Mouse (Mus musculus) layer of hippocampus, adult 18-20 months (tissue): ENCODE measurements around the gene Zic4. TPM values are rescaled to one million over a fixed set of nuclear protein-coding genes. Genes with fewer than 3 reads are reported as not detected.

Source experiments
- DNase-seq, 2 experiments: peaks; one replicate each; pipeline ENCODE4 v3.0.0; 2022; ENCODE audit warnings: low spot score in 2 of 2
- total RNA-seq, 2 experiments: library from RNA; stranded (reverse); gene quantifications; 2 replicates each; pipeline ENCODE4 v1.2.3; 2021

Gene Zic4
- total RNA-seq, 2 experiments from 2014 or later = 1.4 to 4.1 TPM

DNA sequence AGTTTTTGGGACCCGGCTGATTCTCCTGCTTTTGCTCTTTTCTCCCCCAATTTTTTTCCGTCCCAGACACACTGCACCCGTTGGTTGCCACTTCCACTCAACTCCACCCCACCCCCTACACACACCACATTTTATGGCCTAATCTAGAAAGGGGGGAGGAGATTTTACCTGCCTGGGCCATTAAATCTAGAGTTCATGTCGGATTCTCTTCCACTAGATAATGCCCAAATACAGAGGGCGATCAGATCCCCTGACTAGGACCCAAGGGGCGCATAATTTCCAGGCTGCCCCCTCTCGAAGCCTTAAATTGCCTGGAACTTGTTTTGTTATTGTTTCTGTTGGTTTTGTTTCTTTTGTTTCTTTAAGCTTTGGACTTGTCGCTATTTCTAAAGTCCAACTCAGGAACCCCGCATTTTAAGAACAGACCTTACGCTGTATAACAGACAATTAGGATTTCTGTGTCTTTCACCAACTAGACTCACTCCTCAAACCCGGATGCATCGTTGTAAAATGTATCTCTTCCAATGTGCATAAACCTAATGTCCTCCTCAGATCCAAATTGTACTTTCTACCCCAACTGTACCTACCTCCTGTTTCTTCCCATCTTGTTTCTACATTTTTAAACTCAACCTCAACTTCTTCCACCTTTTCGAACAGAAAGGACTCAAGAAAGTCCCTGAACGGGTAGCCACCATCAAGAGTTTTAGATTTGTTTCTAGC lies 958 bp downstream of the Zic4 start:
- DNase-seq = no peak

DNA sequence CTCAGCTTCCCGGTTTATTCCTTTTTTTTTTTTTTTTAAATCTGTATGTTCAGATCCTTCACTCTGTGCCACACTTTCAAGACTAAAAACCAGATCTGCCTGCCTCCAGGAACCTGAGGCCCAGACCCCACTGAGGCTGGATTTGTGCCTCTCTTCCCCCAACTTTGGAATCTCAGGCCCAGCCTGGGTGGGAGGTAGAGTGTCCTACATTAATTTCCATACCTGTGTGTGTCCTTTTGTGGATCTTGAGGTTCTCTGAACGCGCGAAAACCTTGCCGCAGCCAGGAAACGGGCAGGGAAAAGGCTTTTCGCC lies 1.6 kb downstream of the Zic4 start:
- no peak for DNase-seq

DNA sequence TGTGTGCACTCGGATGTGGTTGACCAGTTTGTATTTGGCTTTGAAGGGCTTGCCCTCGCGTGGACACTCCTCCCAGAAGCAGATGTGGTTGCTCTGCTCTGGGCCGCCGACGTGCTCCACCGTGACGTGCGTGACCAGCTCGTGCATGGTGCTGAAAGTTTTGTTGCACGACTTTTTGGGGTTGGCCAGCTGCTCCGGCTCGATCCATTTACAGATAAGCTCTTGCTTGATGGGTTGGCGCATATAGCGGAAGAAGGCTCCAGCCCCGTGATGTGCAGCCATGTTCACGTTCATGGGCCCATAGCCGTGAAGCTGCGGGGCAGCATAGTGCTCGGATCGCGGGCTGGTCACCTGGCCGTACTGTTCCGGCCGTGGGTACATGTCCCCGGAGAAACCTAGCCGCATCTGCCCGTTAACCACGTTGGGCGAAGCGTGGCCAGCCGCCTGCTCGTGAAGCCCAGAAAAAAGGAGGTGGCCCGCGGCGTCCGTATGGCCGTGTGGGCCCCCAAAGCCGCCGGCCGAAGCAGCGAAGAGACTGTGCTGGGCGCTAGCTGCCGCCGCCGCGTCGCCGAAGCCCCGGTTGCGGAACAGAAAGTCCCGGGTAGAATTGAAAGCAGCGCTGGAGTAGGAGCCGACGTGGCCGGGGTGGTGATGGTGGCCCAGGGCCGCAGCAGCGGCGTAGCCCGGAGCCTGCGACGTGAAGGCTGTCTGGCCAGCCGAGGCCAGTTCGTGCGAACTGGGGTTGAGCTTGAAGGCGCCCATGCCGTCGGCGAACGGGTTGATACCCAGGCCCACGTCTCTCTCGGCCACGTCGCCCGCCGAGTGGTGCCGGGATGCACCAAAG lies 2.1 kb downstream of the Zic4 start:
- DNase-seq = no peak

DNA sequence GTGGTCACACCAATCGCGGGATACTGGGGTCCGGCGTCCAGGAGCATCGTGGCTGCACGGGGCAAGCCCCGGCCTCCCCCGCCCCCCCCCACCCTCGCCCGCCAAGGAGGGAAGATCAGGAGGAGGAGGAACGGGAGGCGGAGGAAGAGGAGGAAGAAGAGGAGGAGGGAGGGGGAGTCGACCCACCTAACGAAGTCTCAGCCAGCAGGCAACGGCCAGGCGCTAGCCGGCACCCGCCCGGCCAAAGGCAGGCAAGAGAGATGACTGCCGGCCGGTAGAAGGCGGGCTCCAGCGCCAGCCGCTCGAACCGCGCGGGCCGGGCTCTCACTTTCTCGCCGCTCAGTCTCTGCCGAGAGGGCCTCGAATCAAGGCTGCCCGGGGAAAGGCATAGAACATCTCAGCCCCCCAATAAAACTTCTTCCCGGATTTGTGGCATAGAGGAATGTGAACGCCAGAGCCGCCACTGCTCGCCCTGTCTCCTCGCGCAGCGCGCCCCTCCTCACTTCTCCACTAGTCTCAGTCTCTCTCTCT lies 2.8 kb downstream of the Zic4 start:
- no peak for DNase-seq

DNA sequence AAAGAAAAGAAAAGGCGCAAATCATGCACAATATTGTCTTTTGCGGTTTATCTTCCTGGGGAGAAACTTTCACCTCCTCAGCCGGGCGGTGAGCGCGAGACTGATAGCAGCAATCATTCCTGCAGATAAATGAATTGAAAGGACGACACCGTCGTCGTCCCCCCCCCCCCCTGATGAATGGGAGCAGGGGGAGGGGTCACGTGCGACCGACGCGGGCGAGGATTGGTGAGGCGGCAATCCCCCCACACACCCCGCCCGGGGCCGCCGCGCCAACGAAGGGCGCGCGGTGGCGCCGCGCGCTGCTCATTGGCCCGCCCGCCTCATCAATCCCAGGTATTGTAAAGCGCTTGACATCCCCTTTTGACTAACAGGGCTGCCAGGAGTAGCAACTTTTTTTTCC lies 3.5 kb downstream of the Zic4 start, which contains the start of gene Zic1:
Gene Zic1 (minus strand): TSS at position 147 of the 400 bp plus-strand sequence.
- no peak for DNase-seq

DNA sequence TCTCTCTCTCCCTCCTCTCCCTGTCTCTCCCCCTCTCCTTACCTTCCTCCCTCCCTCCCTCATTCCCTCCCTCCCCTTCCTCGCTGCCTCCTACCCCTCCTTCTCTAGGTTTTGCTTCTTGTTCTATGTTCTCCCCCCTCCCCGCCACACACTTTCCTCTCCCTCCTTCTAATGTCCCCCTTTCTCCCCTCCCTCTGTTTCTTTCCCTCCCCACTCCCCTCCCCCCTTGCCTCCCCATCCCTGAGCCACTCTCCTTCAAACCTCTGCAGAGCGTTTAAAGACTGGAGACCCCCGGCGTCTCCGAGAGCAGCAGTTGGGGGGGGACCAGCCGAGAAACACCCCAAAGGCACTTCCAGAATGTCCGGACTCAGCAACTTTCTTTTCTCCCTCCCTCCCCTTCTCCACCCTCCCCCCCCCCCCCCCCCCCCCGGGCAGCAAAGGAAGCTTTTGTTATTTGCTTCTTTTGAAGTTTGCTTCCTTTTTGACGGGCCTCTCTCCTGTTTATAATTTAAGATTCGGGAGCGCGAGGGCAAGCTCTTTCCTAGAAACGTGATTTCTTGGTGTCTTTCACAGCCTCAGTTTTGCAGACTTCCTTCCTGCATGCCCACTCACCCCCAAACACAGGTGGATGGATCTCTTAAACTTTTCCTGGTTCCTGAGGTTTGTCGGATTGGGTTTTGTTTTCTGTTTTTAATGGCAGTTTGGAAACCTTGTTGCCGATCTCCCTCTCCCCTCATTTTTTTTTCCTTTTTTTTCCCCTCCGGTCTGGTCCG lies 4.2 kb downstream of the Zic4 start:
- DNase-seq = no peak

DNA sequence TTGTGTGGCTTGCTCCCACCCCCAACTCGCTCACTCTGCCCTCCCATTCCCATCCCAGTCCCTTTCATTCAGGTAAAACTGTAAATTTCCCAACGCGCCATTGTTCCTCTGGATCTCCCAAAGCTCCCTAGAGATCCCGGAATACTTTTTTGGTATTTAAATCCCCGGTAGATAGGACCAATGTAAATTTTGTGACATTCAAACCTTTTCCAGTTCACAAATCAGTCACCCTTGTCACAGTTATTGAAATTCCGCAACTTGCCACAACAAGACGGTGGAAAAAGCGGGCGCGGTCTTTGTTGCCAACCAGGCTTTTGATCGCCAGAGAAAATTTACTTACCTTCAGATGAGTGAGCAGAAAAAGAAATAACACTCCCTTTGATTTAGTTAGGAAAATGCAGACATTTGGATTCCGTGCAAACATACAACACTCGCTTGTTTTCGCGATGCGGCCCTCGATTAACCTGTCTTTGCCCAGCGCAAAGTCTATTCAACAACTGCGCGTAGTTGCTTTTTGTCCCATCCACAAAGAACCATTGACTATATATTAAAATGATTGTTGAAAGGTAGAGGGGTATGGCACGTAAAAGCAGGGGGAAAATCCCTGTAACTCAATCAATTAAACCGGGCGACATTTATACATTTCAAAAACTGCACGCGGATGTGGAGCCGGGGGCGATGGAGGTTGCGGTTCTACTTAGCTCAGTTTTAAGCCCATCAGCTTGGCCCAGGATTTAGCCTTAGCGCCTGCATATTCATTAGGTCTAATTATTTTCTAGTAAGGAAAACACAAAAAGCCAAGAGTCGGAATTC lies 5.0 kb downstream of the Zic4 start:
- DNase-seq = no peak

DNA sequence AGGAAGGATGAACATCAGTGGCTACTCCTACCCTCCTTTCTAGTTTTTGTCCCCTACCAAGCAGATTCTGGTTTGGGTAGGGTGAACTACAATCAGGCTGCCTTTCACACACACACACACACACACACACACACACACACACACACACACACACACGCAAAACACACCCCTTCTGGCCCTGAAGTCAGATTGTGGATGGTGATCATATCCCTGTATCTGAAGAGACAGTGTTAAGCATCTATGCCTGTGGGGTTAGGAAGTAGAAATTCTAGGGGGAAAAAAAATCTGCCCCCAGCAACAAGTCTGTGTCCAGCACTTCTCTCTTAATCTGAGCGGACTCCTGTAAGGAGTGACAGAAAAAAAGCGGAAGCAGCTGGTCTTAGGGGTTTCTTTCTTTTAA lies 5.9 kb downstream of the Zic4 start:
- DNase-seq = no peak

DNA sequence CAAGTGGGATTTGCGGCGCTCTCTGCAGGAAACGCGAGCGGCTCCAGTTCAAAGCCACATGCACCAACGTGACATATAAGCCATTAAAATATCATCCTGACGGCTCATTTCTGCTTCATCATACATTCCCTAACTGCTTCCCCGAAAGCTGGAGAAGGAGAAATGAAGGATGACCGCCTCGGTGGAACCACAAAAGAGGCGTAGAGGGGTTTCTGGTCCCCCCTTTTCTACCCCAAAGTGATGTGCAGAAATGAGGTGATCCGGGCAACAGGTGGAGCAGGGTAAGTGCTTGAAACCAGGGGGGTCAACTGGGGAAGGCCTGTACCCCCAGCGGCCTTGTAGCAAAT lies 6.7 kb downstream of the Zic4 start:
- no peak for DNase-seq

DNA sequence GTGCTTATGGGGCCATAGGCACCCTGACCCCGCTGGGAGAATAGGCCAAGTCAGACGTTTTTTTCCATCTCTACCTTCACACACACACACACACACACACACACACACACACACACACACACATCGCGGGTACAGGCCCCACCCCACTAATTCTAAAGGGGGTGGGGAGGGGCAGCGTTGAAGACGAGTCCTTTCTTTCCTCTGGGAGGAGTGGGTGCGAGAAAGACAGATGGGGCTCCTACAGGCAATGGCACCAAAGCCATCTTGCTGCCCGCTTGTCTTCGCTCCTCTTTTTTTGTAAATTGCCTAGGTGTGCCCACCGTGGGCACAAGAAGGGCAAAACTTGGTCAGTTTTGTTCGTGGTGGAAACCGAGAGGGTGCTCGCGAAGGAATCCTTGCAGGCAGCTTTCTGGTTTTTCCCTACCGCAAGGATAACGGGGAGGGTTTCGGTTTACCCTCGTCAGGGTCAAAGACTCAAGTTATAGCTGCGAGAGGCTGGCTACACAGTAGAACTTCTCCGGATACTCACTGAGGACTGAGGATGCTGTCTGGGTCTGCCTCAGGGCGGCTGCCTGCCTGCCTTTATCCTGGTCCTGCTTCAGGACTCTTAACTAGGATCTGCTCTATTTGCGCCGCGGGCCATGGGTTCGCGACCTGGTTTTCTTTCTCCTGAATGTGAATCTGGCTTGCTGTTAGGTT lies 7.2 kb downstream of the Zic4 start:
- DNase-seq = no peak

DNA sequence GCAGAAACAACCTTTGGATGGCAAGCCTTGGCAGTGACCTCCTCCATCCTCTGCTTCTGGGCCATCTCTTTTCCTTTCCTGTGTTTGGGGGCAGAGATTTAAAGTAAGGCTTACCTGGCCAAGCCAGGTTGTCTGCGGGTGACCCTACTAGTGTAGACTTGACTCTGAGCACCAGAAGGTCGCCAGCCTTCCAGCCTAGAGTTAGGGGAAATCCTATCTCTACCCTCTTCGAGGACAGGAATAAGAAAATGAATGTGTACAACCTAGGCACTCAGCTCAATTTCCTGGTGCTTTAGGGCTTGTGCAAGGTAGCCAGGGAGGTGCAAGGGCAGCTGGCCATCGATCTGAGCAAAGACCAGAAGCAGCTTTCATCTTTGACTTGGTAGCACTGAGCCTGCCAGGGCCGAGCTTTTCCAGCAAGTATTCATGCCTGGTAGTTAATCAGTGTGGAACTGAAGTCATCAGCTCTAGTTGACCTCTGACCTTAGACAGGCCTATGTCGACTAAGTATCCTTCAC lies 8.0 kb downstream of the Zic4 start:
- DNase-seq = no peak

DNA sequence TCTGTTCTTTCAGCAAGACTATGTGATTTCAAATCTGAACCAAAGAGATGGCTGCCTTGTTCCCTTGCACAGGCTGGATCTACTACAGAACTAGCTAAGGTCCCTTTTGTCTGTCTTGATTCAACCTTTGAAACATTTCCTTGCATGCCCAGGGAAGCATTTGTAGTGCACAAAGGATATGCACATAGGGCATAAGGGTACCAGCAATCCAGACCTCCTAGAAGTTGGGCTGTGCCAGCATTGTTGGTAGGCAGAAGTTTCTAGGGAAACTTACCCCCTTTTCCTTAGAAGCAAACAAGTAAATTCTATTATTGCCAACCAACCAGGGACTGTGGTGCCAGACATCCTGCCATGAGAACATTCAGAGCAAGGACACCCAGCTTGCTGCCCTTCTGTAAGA lies 8.8 kb downstream of the Zic4 start:
- no peak for DNase-seq

DNA sequence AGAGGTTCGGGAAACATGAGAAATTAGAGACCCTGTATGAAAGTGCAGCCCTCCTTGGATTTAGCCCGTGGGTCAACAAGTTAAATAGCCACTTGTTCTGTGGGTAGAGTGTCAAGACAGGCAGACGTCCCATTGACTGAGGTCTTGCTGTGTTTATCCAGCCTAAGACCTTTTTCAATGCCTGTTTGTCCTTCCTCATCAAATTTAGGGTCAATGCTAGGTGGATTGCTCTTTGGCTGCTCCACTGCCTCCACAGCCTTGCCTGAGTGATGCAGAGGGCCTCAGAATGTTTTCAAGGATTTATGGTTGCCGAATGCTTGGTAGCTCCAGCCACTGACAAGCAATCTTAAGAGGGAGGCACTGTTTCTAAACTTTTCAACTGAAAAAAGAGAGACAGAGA lies 9.4 kb downstream of the Zic4 start:
- DNase-seq = no peak

DNA sequence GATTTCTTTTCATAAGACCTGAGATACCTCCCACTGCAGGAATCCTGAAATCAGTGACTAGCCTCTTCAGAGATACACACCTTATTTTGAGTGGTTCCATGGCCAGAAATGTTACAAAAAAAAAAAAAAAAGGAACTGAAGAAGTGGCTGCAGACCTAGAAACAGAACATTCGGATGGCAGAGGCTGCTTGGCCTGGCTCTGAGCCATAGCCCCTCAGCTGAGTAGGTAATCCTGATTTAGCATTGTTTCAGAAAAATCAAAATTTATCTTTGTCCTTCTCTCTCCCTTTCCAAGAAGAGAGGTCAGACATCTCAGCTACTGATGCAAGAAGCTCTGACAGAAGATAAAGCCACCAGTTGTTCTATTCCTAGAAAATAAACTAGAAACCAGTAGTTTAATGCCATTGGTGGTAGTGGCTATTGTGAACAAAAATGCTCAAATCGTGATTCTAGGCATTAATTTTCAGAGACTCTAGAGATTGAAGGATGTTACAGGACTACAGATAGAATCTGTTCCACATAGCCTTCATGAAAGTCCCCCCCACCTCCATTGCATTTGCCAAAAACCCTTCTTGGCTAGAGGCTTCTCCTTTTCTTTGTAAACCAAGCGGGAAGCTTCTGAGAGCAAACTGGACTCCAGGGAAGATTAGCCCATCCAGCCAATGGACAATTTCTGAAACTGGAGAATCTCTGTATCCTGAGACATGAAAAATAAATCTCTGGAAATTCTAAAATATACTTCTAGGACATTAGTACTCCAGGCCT lies 11.8 kb downstream of the Zic4 start:
- no peak for DNase-seq

DNA sequence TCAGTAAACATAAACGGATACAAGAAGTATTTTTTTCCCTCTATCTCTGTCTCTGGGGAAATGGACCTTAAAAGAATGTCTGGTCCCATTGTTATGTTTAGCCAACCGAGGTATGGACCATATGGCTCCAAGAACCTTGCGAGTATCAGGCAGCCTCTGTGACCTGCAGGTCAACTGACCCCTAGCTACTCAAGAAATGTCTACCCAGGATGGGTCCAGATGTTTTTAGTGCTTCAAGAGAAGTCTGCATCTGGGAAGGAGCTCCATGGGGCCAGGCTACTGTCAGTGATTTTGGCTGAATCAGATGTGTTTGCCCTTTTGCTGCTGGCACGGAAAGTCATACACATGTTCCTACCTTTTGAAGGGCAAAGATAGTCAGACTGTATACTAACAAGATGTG lies 12.5 kb downstream of the Zic4 start:
- no peak for DNase-seq

DNA sequence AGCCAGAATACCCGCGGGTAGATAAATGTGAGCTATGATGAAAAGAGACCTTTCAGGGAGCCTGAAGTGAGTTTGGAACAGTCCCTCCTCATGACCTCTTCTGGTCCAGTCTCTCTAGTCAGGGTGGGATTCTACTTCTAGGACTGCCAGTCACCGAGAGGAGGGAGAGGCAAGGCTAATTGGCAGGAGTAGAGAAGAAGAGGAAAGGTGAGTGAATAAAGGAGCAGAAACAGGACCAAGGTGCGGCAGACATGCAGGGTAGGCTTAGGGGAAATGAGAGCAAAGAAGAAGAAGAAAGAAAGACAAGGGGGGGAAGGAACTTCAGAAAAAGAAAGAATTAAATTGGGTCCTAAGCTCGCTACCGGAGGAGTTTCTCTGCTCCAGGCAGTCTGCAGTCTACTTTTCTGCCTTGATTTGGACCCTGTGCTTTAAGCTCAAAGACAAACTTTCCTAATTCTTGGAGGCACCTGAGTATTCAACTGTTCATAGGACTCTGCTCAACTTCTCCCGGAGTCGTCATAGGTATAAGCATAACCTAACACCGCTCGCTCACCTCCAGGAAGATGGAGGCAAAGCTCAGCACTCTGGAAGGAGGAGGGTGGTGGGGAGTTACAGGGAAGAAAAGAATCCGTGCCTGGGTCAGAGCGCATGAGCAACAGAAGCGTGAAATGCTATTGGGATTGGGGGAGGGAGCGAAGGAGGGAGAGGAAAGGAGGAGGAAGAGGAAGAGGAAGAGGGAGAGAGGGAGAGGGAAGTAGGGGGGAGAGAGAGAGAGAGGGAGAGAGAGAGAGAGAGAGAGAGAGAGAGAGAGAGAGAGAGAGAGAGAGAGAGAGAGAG lies 15.0 kb downstream of the Zic4 start:
- no peak for DNase-seq

DNA sequence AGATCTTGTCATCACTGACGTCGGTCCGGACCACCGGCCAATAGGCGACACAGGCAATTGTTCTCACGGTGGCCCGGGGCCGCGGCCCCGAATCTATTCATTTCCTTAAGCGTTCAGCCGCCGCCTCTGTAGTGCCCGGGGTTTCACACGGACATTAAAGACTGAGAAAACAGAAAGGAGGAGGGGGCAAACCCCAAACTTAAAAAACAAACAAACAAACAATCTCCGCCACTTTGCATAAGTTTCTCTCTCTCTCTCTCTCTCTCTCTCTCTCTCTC lies 15.6 kb downstream of the Zic4 start:
- no peak for DNase-seq

DNA sequence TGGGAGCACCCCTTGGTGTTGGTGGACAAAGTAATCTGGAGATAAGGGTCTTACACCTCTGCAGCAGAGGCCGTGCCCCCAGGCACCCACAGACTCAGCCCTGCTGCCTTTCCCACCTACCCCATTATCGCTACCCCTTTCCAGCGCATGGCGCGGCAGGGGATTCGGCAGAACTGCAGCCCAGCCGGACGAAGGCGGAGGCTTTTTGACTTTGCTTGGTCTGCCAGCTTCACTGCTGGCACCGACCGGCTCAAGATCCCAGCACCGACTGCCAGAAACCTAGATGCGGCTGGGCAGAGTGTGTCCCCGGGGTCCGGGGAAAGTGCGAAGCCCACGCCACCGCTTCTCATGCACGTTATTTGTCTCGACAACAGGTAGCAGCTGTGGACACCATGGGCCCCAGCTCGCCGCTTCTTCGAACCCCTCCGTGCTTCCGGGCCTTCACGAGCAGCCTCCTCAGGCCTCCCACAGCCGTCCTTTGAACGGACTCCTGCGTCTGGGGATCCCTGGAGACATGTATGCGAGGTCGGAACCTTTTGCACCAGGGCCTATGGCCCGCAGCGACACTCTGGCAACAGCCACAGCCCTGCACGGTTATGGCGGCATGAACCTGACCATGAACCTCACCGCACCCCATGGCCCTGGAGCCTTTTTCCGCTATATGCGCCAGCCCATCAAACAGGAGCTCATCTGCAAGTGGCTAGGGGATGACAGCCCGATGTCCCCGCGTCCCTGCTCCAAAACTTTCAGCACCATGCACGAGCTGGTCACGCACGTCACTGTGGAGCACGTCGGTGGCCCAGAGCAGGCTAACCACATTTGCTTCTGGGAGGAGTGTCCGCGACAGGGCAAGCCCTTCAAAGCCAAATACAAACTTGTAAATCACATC lies 16.4 kb downstream of the Zic4 start:
- DNase-seq = no peak
